Mouse (Mus musculus): Measurements from ENCODE around the gene Hfe. TPM values are rescaled to one million over a fixed set of nuclear protein-coding genes. Genes with fewer than 3 reads are reported as not detected.
"Not testable (repeated sequence)": the region's sequence is repeated elsewhere in the genome, so short reads cannot be mapped to it uniquely, and the experiment has no call there.

Hfe gene
- polyA plus RNA-seq, 1 experiment from 2014 or later, result 7.6 TPM

- H3K36me3 ChIP-seq (ENCODE audit: control insufficient read depth, insufficient read depth, low read length); H3K9me3 ChIP-seq (ENCODE audit: control insufficient read depth, low read length); H3K27me3 ChIP-seq (ENCODE audit: control insufficient read depth, insufficient read depth, low read length): not testable (repeated sequence)
- H3K4me2 ChIP-seq (replicated peaks; ENCODE audit: low read depth, low read length), result peak within 1 kb of the TSS; percentile 67
- peaks cover 14% of the 10 kb centered on the region; the same call in 1 of the 2 replicates for H3K4me1 ChIP-seq (ENCODE audit: control insufficient read depth, insufficient read depth, low read length)
- WGBS, result under 1% methylated on average over 37 of the region's 58 CpGs
- peak within 1 kb of the TSS; percentile 45 for H3K4me3 ChIP-seq (ENCODE audit: low read length)
- H3K9ac ChIP-seq (ENCODE audit: low read depth, low read length), result peak within 1 kb of the TSS; percentile 73
- peak within 1 kb of the TSS; percentile 98 for H3K27ac ChIP-seq (ENCODE audit: low read depth, low read length)
- peak; percentile 95 for ATAC-seq (ENCODE audit: low FRiP score, low TSS enrichment)
Measured at GRCm38 (mm10) chr13:23746201-23747080, 35.8 kb upstream of the Hfe start, which contains the start of gene Hist1h2bb. TSS of gene Hist1h2bb (plus strand) at chr13:23746734.

DNA sequence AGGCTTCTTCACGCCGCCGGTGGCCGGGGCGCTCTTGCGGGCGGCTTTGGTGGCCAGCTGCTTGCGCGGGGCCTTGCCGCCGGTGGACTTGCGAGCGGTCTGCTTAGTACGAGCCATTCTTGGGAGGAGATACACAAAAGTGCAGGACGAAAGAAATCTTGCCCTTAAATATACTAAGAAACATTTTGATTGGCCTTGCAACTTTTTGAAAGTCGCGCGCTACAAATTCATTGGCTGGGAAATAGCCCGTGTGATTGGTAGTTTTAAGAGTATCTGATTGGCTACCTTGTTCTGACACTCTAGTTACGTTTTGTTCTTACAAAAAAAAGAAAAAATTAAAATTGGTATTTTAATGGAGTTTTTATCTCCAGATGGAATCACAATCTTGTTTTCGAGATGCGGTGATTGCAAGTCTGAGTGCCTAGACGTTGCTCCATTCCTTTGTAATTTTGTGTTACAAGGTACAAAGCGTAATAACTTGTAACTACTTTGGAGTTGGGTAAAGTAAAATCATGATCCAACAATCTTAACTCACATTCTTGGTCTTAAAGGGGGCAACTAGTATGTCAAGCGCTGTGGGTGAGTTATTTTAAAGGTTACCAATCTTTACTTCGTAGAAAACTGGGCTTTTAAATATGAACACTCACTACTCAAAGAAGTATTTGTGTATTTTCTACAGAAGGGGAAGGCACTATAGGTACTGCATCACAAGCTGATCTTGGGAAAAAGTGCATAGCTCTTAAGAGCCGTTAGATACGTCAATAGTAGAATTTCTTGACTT lies 34.9 kb upstream of the Hfe start, which contains the start of gene Hist1h3c:
TSS of gene Hist1h3c (minus strand) at position 222 of the 781 bp plus-strand sequence.
- 1% methylated on average over 21 of the region's 28 CpGs for WGBS
- Histone ChIP-seq H3K9ac (ENCODE audit: low read depth, low read length) (peak within 1 kb of the TSS; percentile 75), H3K36me3 (ENCODE audit: control insufficient read depth, insufficient read depth, low read length) (no peaks in the 10 kb centered on the region), H3K27me3 (ENCODE audit: control insufficient read depth, insufficient read depth, low read length) (no peaks in the 10 kb centered on the region), H3K9me3 (ENCODE audit: control insufficient read depth, low read length) (no peaks in the 10 kb centered on the region), H3K27ac (ENCODE audit: low read depth, low read length) (peak within 1 kb of the TSS; percentile 98), H3K4me2 (replicated peaks; ENCODE audit: low read depth, low read length) (peak within 1 kb of the TSS; percentile 67), H3K4me1 (ENCODE audit: control insufficient read depth, insufficient read depth, low read length) (peaks cover 18% of the 10 kb centered on the region; the same call in 1 of the 2 replicates), H3K4me3 (ENCODE audit: low read length) (peak within 1 kb of the TSS; percentile 45)
- peak; percentile 75 for ATAC-seq (ENCODE audit: low FRiP score, low TSS enrichment)

- Histone ChIP-seq H3K27ac (ENCODE audit: low read depth, low read length) (peak overlapping the region; percentile 98), H3K27me3 (ENCODE audit: control insufficient read depth, insufficient read depth, low read length) (no peaks in the 10 kb centered on the region), H3K9ac (ENCODE audit: low read depth, low read length) (peak overlapping the region; percentile 75), H3K4me1 (ENCODE audit: control insufficient read depth, insufficient read depth, low read length) (peaks cover 21% of the 10 kb centered on the region; the same call in 1 of the 2 replicates), H3K4me2 (replicated peaks; ENCODE audit: low read depth, low read length) (peak overlapping the region; percentile 67), H3K36me3 (ENCODE audit: control insufficient read depth, insufficient read depth, low read length) (no peaks in the 10 kb centered on the region), H3K4me3 (ENCODE audit: low read length) (peak overlapping the region; percentile 41), H3K9me3 (ENCODE audit: control insufficient read depth, low read length) (no peaks in the 10 kb centered on the region)
- WGBS, result 2% methylated on average over 13 of the region's 36 CpGs
- ATAC-seq (ENCODE audit: low FRiP score, low TSS enrichment), result no peak
Measured at GRCm38 (mm10) chr13:23744421-23745380, 34.0 kb upstream of the Hfe start.

DNA sequence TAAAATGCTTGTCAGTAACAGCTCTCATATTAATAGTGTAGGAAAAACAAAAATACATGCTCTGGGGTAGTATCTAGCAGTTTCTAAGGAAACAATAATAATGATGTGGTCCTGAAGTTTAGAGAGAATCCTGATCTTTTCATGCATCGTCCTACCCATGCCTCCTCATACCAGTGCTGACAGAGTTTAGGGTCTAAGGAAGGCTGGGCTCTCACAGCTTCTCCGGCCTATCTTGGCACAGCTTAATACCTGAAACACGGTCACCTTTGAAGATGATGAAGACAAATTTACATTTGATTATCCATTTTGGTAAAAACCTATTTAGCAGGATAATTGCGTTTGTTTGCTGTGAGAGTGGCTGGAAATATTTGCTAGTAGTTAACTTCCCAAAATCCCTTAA lies 33.3 kb upstream of the Hfe start:
- H3K4me2 ChIP-seq (replicated peaks; ENCODE audit: low read depth, low read length), result peak overlapping the region; percentile 67
- 48% methylated on average over 4 of the region's 4 CpGs for WGBS
- peak overlapping the region; percentile 75 for H3K9ac ChIP-seq (ENCODE audit: low read depth, low read length)
- H3K36me3 ChIP-seq (ENCODE audit: control insufficient read depth, insufficient read depth, low read length), result no peaks in the 10 kb centered on the region
- no peaks in the 10 kb centered on the region for H3K9me3 ChIP-seq (ENCODE audit: control insufficient read depth, low read length)
- peak overlapping the region; percentile 98; the same call in 1 of the 2 replicates for H3K27ac ChIP-seq (ENCODE audit: low read depth, low read length)
- peaks cover 21% of the 10 kb centered on the region; the same call in 1 of the 2 replicates for H3K4me1 ChIP-seq (ENCODE audit: control insufficient read depth, insufficient read depth, low read length)
- no peak for ATAC-seq (ENCODE audit: low FRiP score, low TSS enrichment)
- H3K4me3 ChIP-seq (ENCODE audit: low read length), result peak overlapping the region; percentile 41
- H3K27me3 ChIP-seq (ENCODE audit: control insufficient read depth, insufficient read depth, low read length), result no peaks in the 10 kb centered on the region

GRCm38 (mm10) chr13:23743215-23743614 lies 32.6 kb upstream of the Hfe start:
- no peak overlapping the region for H3K9ac ChIP-seq (ENCODE audit: low read depth, low read length)
- 88% methylated on average over 5 of the region's 5 CpGs for WGBS
- H3K27me3 ChIP-seq (ENCODE audit: control insufficient read depth, insufficient read depth, low read length), result no peaks in the 10 kb centered on the region
- no peak overlapping the region for H3K4me2 ChIP-seq (replicated peaks; ENCODE audit: low read depth, low read length)
- H3K36me3 ChIP-seq (ENCODE audit: control insufficient read depth, insufficient read depth, low read length), result no peaks in the 10 kb centered on the region
- no peaks in the 10 kb centered on the region for H3K9me3 ChIP-seq (ENCODE audit: control insufficient read depth, low read length)
- H3K4me1 ChIP-seq (ENCODE audit: control insufficient read depth, insufficient read depth, low read length), result peaks cover 17% of the 10 kb centered on the region; the same call in 1 of the 2 replicates
- no peak overlapping the region for H3K27ac ChIP-seq (ENCODE audit: low read depth, low read length)
- ATAC-seq (ENCODE audit: low FRiP score, low TSS enrichment), result no peak
- H3K4me3 ChIP-seq (ENCODE audit: low read length), result no peak overlapping the region

GRCm38 (mm10) chr13:23742007-23742406 lies 31.4 kb upstream of the Hfe start:
- ATAC-seq (ENCODE audit: low FRiP score, low TSS enrichment), result no peak
- no peak overlapping the region for H3K27ac ChIP-seq (ENCODE audit: low read depth, low read length)

GRCm38 (mm10) chr13:23740910-23741309 lies 30.3 kb upstream of the Hfe start:
- Histone ChIP-seq H3K9me3 (ENCODE audit: control insufficient read depth, low read length) (no peaks in the 10 kb centered on the region), H3K4me1 (ENCODE audit: control insufficient read depth, insufficient read depth, low read length) (peaks cover 13% of the 10 kb centered on the region; the same call in 1 of the 2 replicates), H3K4me2 (replicated peaks; ENCODE audit: low read depth, low read length) (peak overlapping the region; percentile 72), H3K36me3 (ENCODE audit: control insufficient read depth, insufficient read depth, low read length) (no peaks in the 10 kb centered on the region), H3K9ac (ENCODE audit: low read depth, low read length) (peak overlapping the region; percentile 74; the same call in 1 of the 2 replicates), H3K27me3 (ENCODE audit: control insufficient read depth, insufficient read depth, low read length) (no peaks in the 10 kb centered on the region), H3K27ac (ENCODE audit: low read depth, low read length) (peak overlapping the region; percentile 99; the same call in 1 of the 2 replicates), H3K4me3 (ENCODE audit: low read length) (peak overlapping the region; percentile 51; the same call in 1 of the 2 replicates)
- ATAC-seq (ENCODE audit: low FRiP score, low TSS enrichment), result no peak
- 47% methylated on average over 5 of the region's 5 CpGs for WGBS

More at GRCm38 (mm10) chr13:23742007-23742406, 31.4 kb upstream of the Hfe start:
- Histone ChIP-seq H3K4me3 (ENCODE audit: low read length) (no peak overlapping the region), H3K4me1 (ENCODE audit: control insufficient read depth, insufficient read depth, low read length) (peaks cover 13% of the 10 kb centered on the region; the same call in 1 of the 2 replicates), H3K36me3 (ENCODE audit: control insufficient read depth, insufficient read depth, low read length) (no peaks in the 10 kb centered on the region), H3K4me2 (replicated peaks; ENCODE audit: low read depth, low read length) (no peak overlapping the region), H3K27me3 (ENCODE audit: control insufficient read depth, insufficient read depth, low read length) (no peaks in the 10 kb centered on the region), H3K9me3 (ENCODE audit: control insufficient read depth, low read length) (no peaks in the 10 kb centered on the region), H3K9ac (ENCODE audit: low read depth, low read length) (no peak overlapping the region)

All from kidney, embryonic 14.5 days (tissue).